Mouse (Mus musculus): Measurements from ENCODE around the gene Stk11ip.

Gene Stk11ip

DNA sequence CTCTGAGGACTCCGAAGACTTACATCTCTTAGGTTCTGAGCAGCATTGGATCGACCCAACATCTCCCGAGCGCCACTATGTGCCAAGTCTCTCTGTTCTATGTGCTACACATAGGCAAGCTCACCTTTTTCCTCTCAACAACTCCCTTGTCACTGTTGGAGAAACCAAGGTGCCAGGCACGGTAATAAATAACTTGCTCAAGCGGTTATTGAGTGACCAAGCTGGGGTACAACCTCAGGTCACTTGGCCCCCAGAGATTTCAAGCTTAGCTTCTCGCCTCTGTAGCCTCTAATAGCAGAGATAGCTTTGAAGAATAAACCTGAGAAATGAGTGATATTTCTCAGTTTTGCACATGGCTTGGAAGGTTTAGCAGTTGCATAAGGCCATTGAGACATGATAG is 20.2 kb downstream of the Stk11ip start:
- DNase-seq (ENCODE audit: low read depth, low spot score) = no peak

- no peak for DNase-seq (ENCODE audit: low read depth, low spot score)
Measured at GRCm38 (mm10) chr1:75544351-75544750, 23.0 kb downstream of the Stk11ip start.

DNA sequence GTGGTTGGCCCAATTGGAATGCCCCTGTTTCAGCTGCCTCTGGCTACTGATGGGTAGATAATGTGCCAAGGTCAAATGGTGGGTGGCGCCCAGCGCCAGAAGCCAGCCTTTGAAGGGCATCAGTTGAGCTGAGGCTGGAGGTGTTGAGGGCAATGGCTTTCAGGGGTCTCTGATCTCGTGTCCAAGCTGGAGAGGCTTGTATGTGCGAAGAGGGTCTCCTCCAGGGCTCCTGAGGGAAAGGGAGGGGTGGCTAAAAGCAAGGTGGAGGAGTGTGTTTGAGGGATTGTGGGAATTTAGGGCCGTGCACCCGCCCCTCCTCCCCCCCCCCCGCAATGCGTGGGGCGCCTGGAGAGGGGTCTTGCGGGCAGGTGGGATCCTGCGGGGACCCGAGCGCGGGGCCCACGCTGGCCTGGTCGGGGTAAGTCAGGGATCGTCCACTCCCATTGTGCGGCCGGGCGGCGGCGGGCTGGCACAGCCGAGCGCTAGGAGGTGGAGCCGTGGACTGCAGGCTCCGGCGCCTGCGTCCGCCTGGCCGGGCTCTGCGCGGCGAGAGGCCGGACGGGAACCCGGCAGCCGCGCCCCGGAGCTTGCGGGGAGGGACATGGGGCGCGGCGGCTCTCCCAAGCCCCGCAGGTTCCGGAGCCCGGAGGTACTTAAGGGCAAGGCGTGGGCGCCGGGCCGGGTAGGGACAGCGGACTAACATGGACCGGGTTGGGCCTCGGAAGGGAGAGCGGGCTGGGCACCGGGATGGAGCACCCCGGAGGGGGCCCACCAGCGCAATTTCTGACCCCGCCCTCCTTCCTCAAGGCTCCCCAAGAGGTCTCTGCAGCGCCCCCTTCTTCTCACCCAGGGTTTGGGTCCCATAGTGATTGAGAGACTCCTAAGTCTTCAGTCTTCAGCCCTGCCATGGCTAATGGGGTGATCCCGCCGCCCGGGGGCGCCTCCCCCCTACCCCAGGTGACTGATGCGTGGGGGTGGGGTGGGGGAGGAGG is 24.9 kb downstream of the Stk11ip start, which contains the start of gene Slc4a3:
Slc4a3 (plus strand) TSS at position 302 of the 992 bp plus-strand sequence.
- peak; percentile 89 for DNase-seq (ENCODE audit: low read depth, low spot score)

DNA sequence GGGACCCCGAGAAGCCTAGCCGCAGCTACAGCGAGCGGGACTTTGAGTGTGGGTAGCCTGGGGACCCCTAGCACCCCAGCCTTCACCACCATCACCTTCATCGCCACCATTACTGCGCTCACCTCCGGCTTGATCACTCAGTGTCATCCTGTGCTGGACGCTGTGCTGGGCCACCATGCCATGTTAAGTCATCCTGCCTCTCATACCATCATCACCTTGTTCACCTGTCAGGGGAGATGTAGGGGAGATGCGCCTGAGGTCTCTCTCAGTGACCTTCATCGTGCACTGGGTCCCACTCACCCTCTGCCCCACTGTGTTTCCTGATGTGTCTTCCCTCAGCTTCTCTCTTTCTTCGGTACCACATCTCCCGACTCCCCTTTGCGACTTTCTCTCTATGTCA is 26.0 kb downstream of the Stk11ip start:
- no peak for DNase-seq (ENCODE audit: low read depth, low spot score)

- DNase-seq (ENCODE audit: low read depth, low spot score) = no peak
Measured at GRCm38 (mm10) chr1:75548083-75548482, 26.8 kb downstream of the Stk11ip start.

DNA sequence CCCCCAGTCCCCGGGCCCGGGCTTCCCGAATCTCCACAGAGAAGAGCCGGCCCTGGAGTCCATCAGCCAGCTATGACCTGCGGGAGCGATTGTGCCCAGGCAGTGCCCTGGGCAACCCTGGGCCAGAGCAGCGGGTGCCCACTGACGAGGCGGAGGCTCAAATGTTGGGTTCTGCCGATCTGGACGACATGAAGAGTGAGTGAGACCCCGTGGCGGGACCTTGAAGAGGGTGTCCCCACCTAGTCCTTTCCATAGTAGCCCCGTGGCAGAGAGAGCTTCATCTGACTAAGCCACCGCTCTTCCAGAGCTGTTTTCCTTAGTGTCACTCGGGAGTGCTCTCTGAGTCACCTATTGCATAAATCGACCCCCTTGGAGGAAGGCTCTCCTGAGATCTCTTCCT is 27.5 kb downstream of the Stk11ip start:
- no peak for DNase-seq (ENCODE audit: low read depth, low spot score)

GRCm38 (mm10) chr1:75549289-75550279 is 28.3 kb downstream of the Stk11ip start:
- DNase-seq (ENCODE audit: low read depth, low spot score) = no peak

GRCm38 (mm10) chr1:75550586-75550985 is 29.3 kb downstream of the Stk11ip start:
- no peak for DNase-seq (ENCODE audit: low read depth, low spot score)

DNA sequence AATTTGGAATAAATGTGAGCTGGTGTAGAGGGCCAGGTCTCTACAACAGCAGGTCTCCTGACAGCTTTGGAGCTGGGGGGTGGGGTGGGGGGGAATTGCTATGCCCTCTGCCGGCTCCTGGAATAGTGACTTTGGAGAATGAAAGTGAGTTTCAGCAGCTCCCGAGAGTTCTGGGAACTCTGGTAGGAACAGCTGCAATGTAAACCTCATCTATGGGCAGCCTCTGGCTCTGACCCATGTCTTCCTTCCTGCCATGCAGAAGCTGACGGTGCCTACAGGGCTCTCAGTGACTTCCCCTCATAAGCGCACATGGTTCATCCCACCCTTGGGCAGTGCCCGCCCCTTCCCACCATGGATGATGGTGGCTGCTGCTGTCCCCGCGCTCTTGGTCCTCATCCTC is 34.4 kb downstream of the Stk11ip start:
- DNase-seq (ENCODE audit: low read depth, low spot score) = no peak

DNA sequence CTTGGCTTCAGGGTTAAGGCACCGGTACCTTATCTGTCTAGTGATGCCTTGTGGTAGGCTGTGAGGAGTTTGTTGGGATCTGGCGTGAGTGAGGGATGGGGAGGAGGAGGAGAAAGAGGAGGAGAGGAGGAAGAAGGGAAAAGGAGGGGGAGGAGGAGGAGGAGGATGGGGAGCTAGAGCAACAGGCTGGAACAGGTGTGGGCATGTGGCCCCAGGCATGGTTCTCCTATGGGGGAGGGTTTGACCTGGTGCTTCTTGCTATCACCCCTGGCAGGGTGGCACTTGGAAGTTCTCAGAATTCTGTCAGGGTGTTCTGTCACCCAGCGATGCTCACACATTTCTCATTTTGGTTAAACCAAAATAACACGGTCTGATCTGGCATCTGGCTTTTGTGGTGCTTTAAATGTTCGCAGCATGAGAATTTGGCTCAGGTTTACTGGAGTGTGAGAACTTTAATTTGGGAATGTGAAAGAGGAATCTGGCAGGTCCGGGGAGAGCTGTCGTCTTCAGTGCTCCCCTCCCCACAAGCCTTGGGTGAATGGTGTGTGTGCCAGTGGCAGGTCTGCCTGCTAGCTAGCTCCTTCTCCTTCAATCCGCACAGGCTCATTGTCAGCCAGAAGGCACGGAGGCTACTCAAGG is 34.9 kb downstream of the Stk11ip start:
- no peak for DNase-seq (ENCODE audit: low read depth, low spot score)

GRCm38 (mm10) chr1:75557041-75557440 is 35.7 kb downstream of the Stk11ip start:
- no peak for DNase-seq (ENCODE audit: low read depth, low spot score)

DNA sequence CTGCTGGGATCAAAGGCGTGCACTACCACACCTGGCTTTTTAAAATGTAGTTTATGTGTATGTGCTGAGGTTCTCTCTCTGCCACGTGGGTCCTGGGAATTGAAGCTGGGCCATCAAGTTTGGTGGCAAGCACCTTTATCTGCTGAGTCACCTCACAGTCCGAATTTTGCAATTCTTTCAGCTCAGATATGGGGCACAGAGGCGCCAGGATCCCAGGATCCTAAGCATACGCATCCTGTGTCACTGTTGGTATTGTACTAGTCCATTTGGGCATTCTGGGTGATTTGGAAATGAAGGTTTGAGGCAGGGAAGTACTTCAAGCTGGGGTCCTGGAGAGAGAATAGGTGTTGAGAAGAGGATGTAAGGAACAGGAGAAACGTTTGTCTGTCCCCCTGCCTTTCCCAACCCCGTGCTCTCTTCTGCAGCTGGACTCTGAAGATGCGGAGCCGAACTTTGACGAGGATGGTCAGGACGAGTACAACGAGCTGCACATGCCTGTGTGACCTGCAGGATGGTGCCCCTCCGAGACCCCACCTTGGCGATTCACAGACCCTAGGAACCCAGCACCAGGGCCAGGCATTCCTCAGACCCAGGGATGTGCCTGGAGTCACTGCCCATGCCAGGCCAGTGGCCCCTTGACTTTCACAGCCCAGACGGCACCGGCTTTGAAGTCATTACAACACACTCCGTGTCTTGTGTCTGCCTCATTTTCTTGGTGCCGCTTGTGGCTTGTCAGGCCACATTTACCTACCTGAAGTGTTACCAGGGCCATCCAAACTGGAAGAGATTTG is 37.3 kb downstream of the Stk11ip start:
- DNase-seq (ENCODE audit: low read depth, low spot score) = no peak

- peak; percentile 91 for DNase-seq (ENCODE audit: low read depth, low spot score)
Measured at GRCm38 (mm10) chr1:75559212-75559925, 38.0 kb downstream of the Stk11ip start.

DNA sequence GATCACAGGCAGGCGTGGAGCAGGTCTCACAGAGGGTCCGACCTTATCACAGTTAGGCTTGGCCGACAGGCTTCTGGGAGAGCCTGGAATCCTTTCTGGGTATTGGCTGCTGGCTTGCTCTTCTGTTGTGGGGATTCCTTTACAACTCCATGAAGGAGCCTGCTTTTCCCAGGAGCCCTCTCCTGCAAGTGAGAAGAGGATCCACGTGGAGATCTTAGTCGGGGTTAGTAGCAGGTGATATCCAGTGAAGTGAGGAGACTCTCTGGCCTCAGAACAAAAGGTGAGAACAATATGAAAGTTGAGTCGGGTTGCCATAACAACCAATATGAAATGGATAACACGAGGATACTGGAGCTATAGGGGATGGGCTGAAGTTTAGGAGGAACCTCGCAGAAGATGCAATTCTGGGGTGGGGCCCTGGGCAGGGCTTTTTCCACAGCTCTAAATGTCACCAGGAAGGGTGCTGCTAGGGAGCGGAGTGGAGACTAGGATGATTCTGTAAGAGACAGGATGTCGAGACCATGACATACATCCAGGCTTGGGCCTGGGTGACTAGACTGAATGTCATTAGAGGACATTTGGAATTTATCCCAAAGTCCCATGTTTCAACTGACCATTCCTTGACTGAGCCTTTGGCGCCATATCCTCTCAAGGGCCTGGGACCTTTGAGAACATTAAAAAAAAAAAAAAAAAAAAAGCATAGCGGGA is 39.0 kb downstream of the Stk11ip start:
- DNase-seq (ENCODE audit: low read depth, low spot score) = no peak

DNA sequence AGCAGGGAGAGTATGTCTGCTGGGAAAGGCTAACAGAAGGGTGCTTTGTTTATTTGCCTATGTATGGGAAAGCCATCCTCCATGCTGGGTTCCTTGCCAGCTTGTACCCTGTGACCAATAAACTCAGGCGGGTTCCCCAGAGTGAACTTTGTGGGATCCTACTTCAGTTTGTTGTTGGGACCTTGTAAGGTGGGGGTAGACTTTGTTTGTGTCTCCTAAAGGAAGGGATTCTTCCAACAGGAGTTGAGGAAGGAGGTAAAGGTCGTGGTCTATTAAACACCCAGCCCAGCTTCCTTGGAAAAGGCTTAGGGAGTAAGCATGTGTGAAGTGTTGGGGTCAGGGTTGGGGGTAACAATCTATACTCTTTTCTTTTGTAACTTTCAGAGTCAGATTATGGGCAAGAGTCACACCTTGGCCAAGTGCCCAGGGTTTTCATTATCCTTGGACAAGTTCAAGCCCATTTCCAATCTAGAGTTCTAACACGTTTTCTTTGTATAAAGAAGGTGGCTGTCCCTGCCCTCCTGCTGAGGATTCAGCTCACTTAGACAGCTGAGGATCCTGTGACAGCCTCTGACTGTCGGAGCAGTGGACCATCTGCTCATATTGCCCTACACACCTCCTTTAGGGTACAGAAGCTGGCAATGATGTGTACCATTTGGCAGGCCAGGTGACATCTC is 40.0 kb downstream of the Stk11ip start:
- DNase-seq (ENCODE audit: low read depth, low spot score) = no peak

DNA sequence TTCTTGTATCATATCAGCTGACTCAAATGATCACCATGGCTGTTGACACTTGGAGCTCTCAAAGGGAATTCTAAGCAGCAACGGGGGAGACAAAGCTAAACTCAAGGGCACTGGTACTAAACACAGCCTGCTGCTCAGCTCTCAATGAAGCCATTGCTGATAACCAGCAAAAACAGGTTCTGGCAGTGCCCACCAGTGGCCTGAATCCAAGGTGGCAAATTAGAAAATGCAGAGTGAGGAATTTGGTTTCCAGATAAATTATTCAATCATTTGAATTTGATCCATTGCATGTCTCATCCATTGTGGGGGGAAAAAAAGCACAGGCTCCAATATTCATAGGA is 40.5 kb downstream of the Stk11ip start:
- DNase-seq (ENCODE audit: low read depth, low spot score) = no peak

DNA sequence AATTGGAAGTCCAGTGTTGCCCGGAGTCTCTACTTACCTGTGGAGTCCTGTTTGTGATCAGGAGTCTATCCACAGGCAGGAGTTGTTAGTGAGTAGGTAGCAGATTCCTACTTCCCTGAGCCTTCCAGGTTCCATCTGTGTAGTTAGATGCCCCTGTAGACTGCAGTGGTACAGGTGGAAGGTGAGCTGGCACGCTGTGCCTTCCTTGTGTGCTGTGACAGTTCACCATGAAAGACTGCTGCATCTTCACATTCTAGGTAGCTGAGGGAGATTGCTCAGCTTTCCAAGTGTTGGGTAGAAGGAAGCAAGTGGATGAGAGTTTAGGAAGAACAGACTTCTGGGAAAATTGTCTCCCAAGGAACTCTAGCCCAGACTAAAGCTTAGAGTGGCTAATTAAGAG is 42.8 kb downstream of the Stk11ip start:
- DNase-seq (ENCODE audit: low read depth, low spot score) = peak; percentile 34

GRCm38 (mm10) chr1:75564916-75565315 is 43.6 kb downstream of the Stk11ip start:
- peak; percentile 79 for DNase-seq (ENCODE audit: low read depth, low spot score)

- DNase-seq (ENCODE audit: low read depth, low spot score) = peak; percentile 91
Measured at GRCm38 (mm10) chr1:75565616-75566015, 44.3 kb downstream of the Stk11ip start.

Measured in A20 (cell line).